Mouse (Mus musculus) layer of hippocampus, adult 18-20 months (tissue): Measurements from ENCODE around the gene Maged2. TPM values are rescaled to one million over a fixed set of nuclear protein-coding genes. Genes with fewer than 3 reads are reported as not detected.
"Not testable (repeated sequence)": the region's sequence is repeated elsewhere in the genome, so short reads cannot be mapped to it uniquely, and the experiment has no call there.

ENCODE experiments used
- DNase-seq, 2 experiments: peaks; one replicate each; pipeline ENCODE4 v3.0.0; 2022; ENCODE audit warnings: low spot score in 2 of 2
- long read RNA-seq: library from polyadenylated mRNA; stranded (forward); transcript quantifications from one replicate; pipeline ENCODE4 v2.0.0, GENCODE M21; 2021
- total RNA-seq, 2 experiments: library from RNA; stranded (reverse); gene quantifications; 2 replicates each; pipeline ENCODE4 v1.2.3; 2021

Gene Maged2
- 10 to 100 TPM; 50.9 to 51.6 TPM for total RNA-seq
- long read RNA-seq, transcript Maged2-204 (13 exons, 2,107 nt): major isoform, 27 of 78 reads
- long read RNA-seq, transcript Maged2-203 (13 exons, 2,183 nt): minor isoform, 17 of 78 reads
- long read RNA-seq, partial matches to known transcripts: 23 of 78 reads
- long read RNA-seq, other reads (novel, unspliced or antisense): 11 of 78 reads

DNA sequence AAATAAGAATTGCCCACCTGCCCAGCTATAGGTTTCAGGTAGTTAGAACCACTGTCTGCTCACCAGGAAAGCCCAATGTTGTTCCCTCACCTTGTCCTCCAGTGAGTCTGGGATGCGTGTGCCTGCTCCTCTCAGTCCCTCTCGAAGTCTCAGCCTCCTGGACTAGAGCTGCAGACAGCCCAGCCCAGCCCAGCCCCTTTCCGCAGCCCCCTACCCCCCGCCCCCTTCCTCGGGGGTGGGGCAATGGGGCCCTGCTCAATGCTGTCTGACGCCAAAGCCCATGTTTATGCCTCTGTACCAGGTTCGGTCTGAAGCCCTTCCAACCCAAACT, at the start of gene Maged2:
Gene Maged2, minus strand, starts transcription at position 207 of the 331 bp plus-strand sequence.
- DNase-seq: no peak

- DNase-seq: peak; percentile 4 to 18
Observed at GRCm38 (mm10) chrX:150848230-150848629, 34.1 kb upstream of the Maged2 start.

DNA sequence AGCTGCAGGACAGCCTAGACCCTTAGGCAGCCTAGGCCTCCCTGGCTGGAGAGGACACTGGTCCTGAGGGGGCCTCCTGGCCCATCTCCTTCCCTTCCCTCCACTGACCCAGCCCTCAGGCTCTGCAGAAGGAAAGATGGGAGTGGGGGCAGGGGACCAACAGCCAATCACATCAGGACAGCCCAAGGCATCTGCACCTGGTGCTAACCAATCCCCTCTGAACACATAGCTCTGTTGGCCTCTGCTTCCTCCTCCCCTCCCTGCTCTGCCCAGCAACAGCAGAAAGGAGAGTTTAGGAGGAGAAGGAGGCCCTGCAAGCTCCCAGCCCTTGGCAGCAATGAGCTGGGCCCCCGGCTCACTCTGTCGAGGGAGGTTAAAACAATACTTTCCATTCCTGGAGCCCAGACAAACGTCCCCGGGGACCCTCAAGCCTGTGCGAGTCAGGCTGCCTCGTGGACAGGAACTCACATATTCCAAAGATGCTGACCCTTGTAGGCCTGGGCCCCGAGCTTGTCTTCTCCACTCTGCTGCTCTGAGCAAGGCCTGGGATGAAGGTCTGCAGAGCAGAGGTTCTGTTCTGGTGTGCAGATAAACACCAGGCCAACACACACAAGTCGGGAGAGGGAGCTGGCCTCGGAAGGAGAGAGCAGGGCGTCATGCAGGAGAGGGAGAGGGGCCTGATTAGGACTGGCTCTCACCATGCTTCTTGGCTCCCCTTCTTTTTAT, 31.5 kb upstream of the Maged2 start:
- not testable (repeated sequence) for DNase-seq

DNA sequence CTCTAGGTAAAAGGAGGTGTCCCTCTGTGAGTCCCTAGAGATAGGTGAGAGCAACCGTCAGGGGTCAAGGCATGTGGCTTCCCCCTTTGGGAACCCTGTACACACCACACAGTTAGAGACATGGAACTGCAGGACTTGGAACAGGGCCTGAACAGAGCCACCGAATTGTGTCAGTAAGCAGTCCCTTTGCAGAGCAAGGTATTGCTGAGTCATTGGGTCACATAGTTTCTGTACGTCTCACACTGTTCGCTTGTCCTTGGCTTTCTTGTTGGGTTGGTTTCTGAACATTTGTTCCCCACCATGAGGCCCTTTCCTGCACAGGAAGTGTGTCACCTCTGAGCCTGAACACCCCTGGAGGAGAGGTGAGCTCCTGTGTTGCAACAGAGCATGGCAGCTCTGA, 29.1 kb upstream of the Maged2 start:
- not testable (repeated sequence) for DNase-seq

DNA sequence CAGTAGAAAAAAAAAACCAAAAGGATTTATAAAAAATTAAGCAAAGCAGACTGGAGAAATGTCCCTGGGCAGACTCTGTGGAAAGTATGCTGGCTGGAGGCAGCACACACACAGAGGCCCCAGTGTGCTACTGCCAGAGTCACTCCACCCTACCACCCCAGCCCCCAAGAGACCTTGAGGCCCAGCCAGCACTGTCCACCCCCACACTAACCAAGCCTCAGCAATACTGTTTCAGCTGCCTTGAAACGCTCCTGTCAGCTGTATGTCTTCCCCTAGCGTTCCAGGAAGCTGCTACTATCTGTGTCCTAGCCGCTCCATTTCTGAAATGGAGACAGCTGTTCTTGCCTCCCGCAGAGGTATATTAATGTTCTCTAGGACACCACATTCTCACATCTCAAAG, 16.2 kb upstream of the Maged2 start:
- DNase-seq: no peak

GRCm38 (mm10) chrX:150817278-150817677, 3.1 kb upstream of the Maged2 start:
- no peak for DNase-seq

GRCm38 (mm10) chrX:150815601-150816000, 1.5 kb upstream of the Maged2 start:
- DNase-seq: no peak

DNA sequence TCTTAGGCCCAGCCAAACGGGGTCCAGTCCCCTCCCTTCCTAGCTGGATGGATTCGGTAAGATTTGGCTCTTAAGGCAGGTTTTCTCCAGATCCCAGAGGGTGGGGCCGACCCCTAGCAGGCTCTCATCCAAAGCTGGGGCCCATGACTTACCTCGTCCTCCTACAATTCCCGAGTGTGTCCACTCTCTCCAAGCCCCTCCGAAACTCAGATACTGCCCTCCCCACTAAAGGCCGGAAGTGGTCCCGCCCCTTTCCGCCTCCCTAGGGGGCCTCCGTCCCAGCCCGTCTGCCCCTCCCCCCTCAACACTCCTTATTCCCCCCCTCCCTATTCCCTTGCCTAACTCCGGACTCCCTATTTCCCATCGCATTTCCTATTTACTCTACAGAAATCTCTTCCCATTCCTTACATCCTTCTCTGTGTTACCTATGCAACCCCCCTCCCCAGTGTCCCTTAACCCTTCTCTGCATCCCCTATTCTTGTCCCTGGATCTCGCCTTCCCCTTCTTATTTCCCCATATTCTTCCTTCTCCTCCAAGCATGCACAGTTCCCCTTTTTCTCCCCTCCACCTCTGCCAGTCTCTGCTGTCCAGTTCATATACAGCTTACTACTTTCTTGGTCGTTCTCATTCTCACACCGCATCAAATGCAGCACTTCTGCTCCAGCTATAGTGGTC, 544 bp downstream of the Maged2 start:
- DNase-seq: peak in 1 of 2 experiments; percentile 9

- peak; percentile 77 to 87 for DNase-seq
Observed at GRCm38 (mm10) chrX:150812787-150813298, 1.3 kb downstream of the Maged2 start.

- DNase-seq: not testable (repeated sequence)
Observed at GRCm38 (mm10) chrX:150800987-150801386, 13.2 kb downstream of the Maged2 start.

DNA sequence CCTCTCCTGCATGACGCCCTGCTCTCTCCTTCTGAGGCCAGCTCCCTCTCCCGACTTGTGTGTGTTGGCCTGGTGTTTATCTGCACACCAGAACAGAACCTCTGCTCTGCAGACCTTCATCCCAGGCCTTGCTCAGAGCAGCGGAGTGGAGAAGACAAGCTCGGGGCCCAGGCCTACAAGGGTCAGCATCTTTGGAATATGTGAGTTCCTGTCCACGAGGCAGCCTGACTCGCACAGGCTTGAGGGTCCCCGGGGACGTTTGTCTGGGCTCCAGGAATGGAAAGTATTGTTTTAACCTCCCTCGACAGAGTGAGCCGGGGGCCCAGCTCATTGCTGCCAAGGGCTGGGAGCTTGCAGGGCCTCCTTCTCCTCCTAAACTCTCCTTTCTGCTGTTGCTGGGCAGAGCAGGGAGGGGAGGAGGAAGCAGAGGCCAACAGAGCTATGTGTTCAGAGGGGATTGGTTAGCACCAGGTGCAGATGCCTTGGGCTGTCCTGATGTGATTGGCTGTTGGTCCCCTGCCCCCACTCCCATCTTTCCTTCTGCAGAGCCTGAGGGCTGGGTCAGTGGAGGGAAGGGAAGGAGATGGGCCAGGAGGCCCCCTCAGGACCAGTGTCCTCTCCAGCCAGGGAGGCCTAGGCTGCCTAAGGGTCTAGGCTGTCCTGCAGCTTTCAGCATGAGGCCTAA, 15.5 kb downstream of the Maged2 start:
- not testable (repeated sequence) for DNase-seq

Other genes starting within 250 kb of the Maged2 start
- under 1 TPM; 0.84 to 0.92 TPM for gene Pfkfb1, start 226.1 kb downstream of the Maged2 start, total RNA-seq
- 10 to 100 TPM; 10.1 to 13.9 TPM for gene Apex2, start 224.5 kb downstream of the Maged2 start, total RNA-seq
- gene Tro, start 156.8 kb downstream of the Maged2 start, total RNA-seq: 100 to 1,000 TPM; 152 to 159 TPM
- 100 to 1,000 TPM; 192 to 199 TPM for gene Gnl3l, start 203.0 kb upstream of the Maged2 start, total RNA-seq
- gene Fgd1, start 231.8 kb upstream of the Maged2 start, total RNA-seq: 10 to 100 TPM; 16.4 to 17.5 TPM